Mouse (Mus musculus) hindbrain, embryonic 10.5 days (tissue): ENCODE results near the gene Pip5k1b. TPM values are rescaled to one million over a fixed set of nuclear protein-coding genes. Genes with fewer than 3 reads are reported as not detected.

Experiments
- DNase-seq: peaks from one replicate; pipeline ENCODE4 v3.0.0-alpha.2; 2017; ENCODE audit warnings: low spot score
- H3K27ac ChIP-seq: fragments of 300-500 bp; sonication (generic); 2 replicates; pipeline ENCODE4 v1.5.1; 2016; ENCODE audit warnings: mild to moderate bottlenecking, moderate library complexity
- H3K27me3 ChIP-seq: fragments of 300-500 bp; sonication (generic); 2 replicates; pipeline ENCODE4 v1.6.1; 2016; ENCODE audit warnings: mild to moderate bottlenecking; ENCODE audit not compliant: poor library complexity, insufficient read depth, severe bottlenecking
- H3K36me3 ChIP-seq: fragments of 300-500 bp; sonication (generic); 2 replicates; pipeline ENCODE4 v1.6.1; 2016; ENCODE audit warnings: mild to moderate bottlenecking, moderate library complexity
- H3K4me1 ChIP-seq: fragments of 300-500 bp; sonication (generic); replicated peaks from 2 replicates; pipeline ENCODE4 v1.6.1; 2016; ENCODE audit warnings: mild to moderate bottlenecking
- H3K4me3 ChIP-seq: fragments of 300-500 bp; sonication (generic); 2 replicates; pipeline ENCODE4 v1.5.1; 2016; ENCODE audit warnings: mild to moderate bottlenecking, moderate library complexity
- H3K9me3 ChIP-seq: fragments of 300-500 bp; sonication (generic); 2 replicates; pipeline ENCODE4 v1.6.1; 2016; ENCODE audit warnings: mild to moderate bottlenecking, moderate library complexity
- WGBS: fragments of 180-500 bp; shearing (Covaris S2); methylation state at CpG from one replicate; pipeline ENCODE4 v1.1.7; 2016; 5-methylcytosine and 5-hydroxymethylcytosine counted together
- polyA plus RNA-seq: library from polyadenylated mRNA; unstranded; fragments of >200 nt; fragmentation: Nextera tagmentation; extraction: Ambion mirVana; gene quantifications from 2 replicates; pipeline ENCODE4 v1.2.1, GENCODE M21; 2016

Pip5k1b gene
- polyA plus RNA-seq, 1 experiment from 2014 or later: 0.82 TPM

- H3K27me3 ChIP-seq: no peaks in the 10 kb centered on the region
- no peak overlapping the region for H3K27ac ChIP-seq
- DNase-seq: no peak
- H3K4me3 ChIP-seq: no peak overlapping the region
- no peaks in the 10 kb centered on the region for H3K36me3 ChIP-seq
- H3K9me3 ChIP-seq: no peaks in the 10 kb centered on the region
- WGBS: 86% methylated on average over 9 of the region's 9 CpGs
- H3K4me1 ChIP-seq: 0 out of 2 replicates have a peak, but pooled peaks cover 4% of the 10 kb centered on the region
Observed at GRCm38 (mm10) chr19:24416975-24417658, 138.6 kb downstream of the Pip5k1b start.

GRCm38 (mm10) chr19:24415778-24416621 is 139.7 kb downstream of the Pip5k1b start:
- Histone ChIP-seq H3K27ac (no peak overlapping the region), H3K36me3 (no peaks in the 10 kb centered on the region), H3K27me3 (no peaks in the 10 kb centered on the region), H3K4me3 (no peak overlapping the region), H3K4me1 (0 out of 2 replicates have a peak, but pooled peaks cover 4% of the 10 kb centered on the region), H3K9me3 (no peaks in the 10 kb centered on the region)
- DNase-seq: no peak
- WGBS: 79% methylated on average over 8 of the region's 8 CpGs

- Histone ChIP-seq H3K4me1 (no peaks in the 10 kb centered on the region), H3K27ac (no peak overlapping the region), H3K4me3 (no peak overlapping the region), H3K9me3 (no peaks in the 10 kb centered on the region), H3K36me3 (no peaks in the 10 kb centered on the region), H3K27me3 (no peaks in the 10 kb centered on the region)
- no peak for DNase-seq
- 78% methylated on average over 11 of the region's 11 CpGs for WGBS
Observed at GRCm38 (mm10) chr19:24408863-24409564, 146.7 kb downstream of the Pip5k1b start.

GRCm38 (mm10) chr19:24404716-24405115 is 151.0 kb downstream of the Pip5k1b start:
- Histone ChIP-seq H3K4me3 (no peak overlapping the region), H3K36me3 (no peaks in the 10 kb centered on the region), H3K27ac (no peak overlapping the region), H3K27me3 (no peaks in the 10 kb centered on the region), H3K4me1 (peaks cover 6% of the 10 kb centered on the region), H3K9me3 (no peaks in the 10 kb centered on the region)
- DNase-seq: no peak
- WGBS: 88% methylated on average over 3 of the region's 3 CpGs

GRCm38 (mm10) chr19:24403245-24403644 is 152.4 kb downstream of the Pip5k1b start:
- 93% methylated on average over 6 of the region's 6 CpGs for WGBS
- Histone ChIP-seq H3K27me3 (no peaks in the 10 kb centered on the region), H3K36me3 (no peaks in the 10 kb centered on the region), H3K4me3 (no peak overlapping the region), H3K4me1 (peaks cover 6% of the 10 kb centered on the region), H3K9me3 (no peaks in the 10 kb centered on the region), H3K27ac (no peak overlapping the region)
- DNase-seq: no peak

- no peak overlapping the region for H3K4me3 ChIP-seq
- H3K27me3 ChIP-seq: no peaks in the 10 kb centered on the region
- H3K36me3 ChIP-seq: no peaks in the 10 kb centered on the region
- H3K9me3 ChIP-seq: no peaks in the 10 kb centered on the region
- 92% methylated on average over 2 of the region's 2 CpGs for WGBS
- H3K4me1 ChIP-seq: 0 out of 2 replicates have a peak, but pooled peaks cover 10% of the 10 kb centered on the region
- H3K27ac ChIP-seq: no peak overlapping the region
- DNase-seq: no peak
Observed at GRCm38 (mm10) chr19:24393920-24394319, 161.8 kb downstream of the Pip5k1b start.

GRCm38 (mm10) chr19:24391519-24392251 is 164.0 kb downstream of the Pip5k1b start:
- Histone ChIP-seq H3K4me1 (0 out of 2 replicates have a peak, but pooled peaks cover 10% of the 10 kb centered on the region), H3K36me3 (peaks cover 3% of the 10 kb centered on the region; the same call in 1 of the 2 replicates), H3K27ac (no peak overlapping the region), H3K27me3 (no peaks in the 10 kb centered on the region), H3K9me3 (no peaks in the 10 kb centered on the region), H3K4me3 (no peak overlapping the region)
- no peak for DNase-seq
- WGBS: 87% methylated on average over 9 of the region's 9 CpGs

- H3K4me3 ChIP-seq: no peak overlapping the region
- WGBS: 93% methylated on average over 22 of the region's 22 CpGs
- H3K27ac ChIP-seq: no peak overlapping the region
- H3K9me3 ChIP-seq: no peaks in the 10 kb centered on the region
- no peaks in the 10 kb centered on the region for H3K27me3 ChIP-seq
- H3K36me3 ChIP-seq: peaks cover 3% of the 10 kb centered on the region; the same call in 1 of the 2 replicates
- DNase-seq: no peak
- H3K4me1 ChIP-seq: peaks cover 8% of the 10 kb centered on the region
Observed at GRCm38 (mm10) chr19:24386956-24387865, 168.5 kb downstream of the Pip5k1b start.

- DNase-seq: no peak
- Histone ChIP-seq H3K4me1 (peaks cover 8% of the 10 kb centered on the region), H3K27ac (no peak overlapping the region), H3K4me3 (no peak overlapping the region), H3K27me3 (no peaks in the 10 kb centered on the region), H3K9me3 (no peaks in the 10 kb centered on the region), H3K36me3 (no peaks in the 10 kb centered on the region)
- 51% methylated on average over 6 of the region's 6 CpGs for WGBS
Observed at GRCm38 (mm10) chr19:24378470-24378869, 177.2 kb downstream of the Pip5k1b start.

GRCm38 (mm10) chr19:24371763-24372640 is 183.7 kb downstream of the Pip5k1b start:
- WGBS: 61% methylated on average over 19 of the region's 19 CpGs
- H3K4me3 ChIP-seq: no peak overlapping the region

GRCm38 (mm10) chr19:24368419-24368818 is 187.3 kb downstream of the Pip5k1b start:
- Histone ChIP-seq H3K36me3 (no peaks in the 10 kb centered on the region), H3K4me1 (peaks cover 21% of the 10 kb centered on the region), H3K9me3 (no peaks in the 10 kb centered on the region), H3K27ac (no peak overlapping the region), H3K27me3 (no peaks in the 10 kb centered on the region), H3K4me3 (no peak overlapping the region)
- 86% methylated on average over 6 of the region's 6 CpGs for WGBS
- DNase-seq: no peak

More at GRCm38 (mm10) chr19:24371763-24372640, 183.7 kb downstream of the Pip5k1b start:
- Histone ChIP-seq H3K27ac (peak overlapping the region; percentile 77), H3K36me3 (no peaks in the 10 kb centered on the region), H3K4me1 (peaks cover 21% of the 10 kb centered on the region), H3K9me3 (no peaks in the 10 kb centered on the region), H3K27me3 (no peaks in the 10 kb centered on the region)
- DNase-seq: no peak
